Mouse (Mus musculus) heart, postnatal 0 days (tissue): ENCODE data around the gene Lcorl. TPM values are rescaled to one million over a fixed set of nuclear protein-coding genes. Genes with fewer than 3 reads are reported as not detected.

ENCODE experiments used
- ATAC-seq: fragments of 200-750 bp; cut with Nextera tagmentation; 2 replicates; pipeline ENCODE4 v1.8.0; 2017; ENCODE audit warnings: low read depth, moderate number of reproducible peaks, moderate library complexity; ENCODE audit not compliant: insufficient read depth
- DNase-seq: peaks from one replicate; pipeline ENCODE4 v3.0.0-alpha.2; 2016; ENCODE audit warnings: low spot score
- H3K27ac ChIP-seq: fragments of 300-500 bp; sonication (generic); 2 replicates; pipeline ENCODE4 v1.5.1; 2014; ENCODE audit warnings: low read depth, mild to moderate bottlenecking
- H3K27me3 ChIP-seq: fragments of 300-500 bp; sonication (generic); 2 replicates; pipeline ENCODE4 v1.6.1; 2014; ENCODE audit warnings: low read length, mixed read lengths; ENCODE audit not compliant: control insufficient read depth, insufficient read depth
- H3K36me3 ChIP-seq: fragments of 300-500 bp; sonication (generic); replicated peaks from 2 replicates; pipeline ENCODE4 v1.6.1; 2014; ENCODE audit warnings: low read length, mixed read lengths; ENCODE audit not compliant: control insufficient read depth, insufficient read depth
- H3K4me1 ChIP-seq: fragments of 300-500 bp; sonication (generic); 2 replicates; pipeline ENCODE4 v1.6.1; 2014; ENCODE audit warnings: antibody characterized with exemption; ENCODE audit not compliant: control insufficient read depth, insufficient read depth
- H3K4me2 ChIP-seq: fragments of 300-500 bp; sonication (generic); 2 replicates; pipeline ENCODE4 v1.6.1; 2014; ENCODE audit warnings: low read depth, mild to moderate bottlenecking, low read length, moderate library complexity
- H3K4me3 ChIP-seq: fragments of 300-500 bp; sonication (generic); 2 replicates; pipeline ENCODE4 v1.5.1; 2014; ENCODE audit warnings: low read depth, low read length
- H3K9ac ChIP-seq: fragments of 300-500 bp; sonication (generic); replicated peaks from 2 replicates; pipeline ENCODE4 v1.6.1; 2014; ENCODE audit warnings: low read depth, low read length, mixed read lengths
- H3K9me3 ChIP-seq: fragments of 300-500 bp; sonication (generic); replicated peaks from 2 replicates; pipeline ENCODE4 v1.6.1; 2016; ENCODE audit warnings: low read length; ENCODE audit not compliant: control insufficient read depth
- CTCF ChIP-seq: IDR thresholded peaks from 2 replicates; pipeline ENCODE4 v1.5.1; 2016; ENCODE audit warnings: antibody characterized with exemption, control low read depth, low read depth
- EP300 ChIP-seq: IDR thresholded peaks from 2 replicates; pipeline ENCODE4 v1.6.1; 2016; ENCODE audit warnings: antibody characterized with exemption, low read depth
- WGBS: fragments of 180-500 bp; shearing (Covaris S2); extraction: QIAGEN DNeasy Blood & Tissue Kit; methylation state at CpG from one replicate; pipeline ENCODE4 v1.1.7; 2014; 5-methylcytosine and 5-hydroxymethylcytosine counted together
- polyA plus RNA-seq: library from polyadenylated mRNA; unstranded; fragments of >200 nt; fragmentation: Nextera tagmentation; extraction: Ambion mirVana; gene quantifications from 2 replicates; pipeline ENCODE4 v1.2.1, GENCODE M21; 2015
- total RNA-seq: library from RNA; depleted of rRNA; stranded (reverse); fragments of >200 nt; gene quantifications from 2 replicates; pipeline ENCODE4 v1.2.3, GENCODE M21; 2014; ENCODE audit warnings: low replicate concordance

The Lcorl gene
- total and polyA plus RNA-seq, 2 experiments from 2014 or later: 11.6 to 80.3 TPM

- H3K9ac ChIP-seq: no peak overlapping the region
- no peaks in the 10 kb centered on the region for H3K27me3 ChIP-seq
- 92% methylated on average over 2 of the region's 2 CpGs for WGBS
- TF ChIP-seq EP300: no peak
- no peak for TF ChIP-seq CTCF
- H3K4me1 ChIP-seq: no peaks in the 10 kb centered on the region
- H3K4me2 ChIP-seq: no peak overlapping the region
- ATAC-seq (no peak), DNase-seq (no peak)
- H3K27ac ChIP-seq: no peak overlapping the region
- peaks cover 7% of the 10 kb centered on the region; the same call in 1 of the 2 replicates for H3K36me3 ChIP-seq
- no peaks in the 10 kb centered on the region for H3K9me3 ChIP-seq
- H3K4me3 ChIP-seq: no peak overlapping the region
Observed at GRCm38 (mm10) chr5:45706811-45707210, 150.6 kb downstream of the Lcorl start.

- Histone ChIP-seq H3K9me3 (no peaks in the 10 kb centered on the region), H3K27me3 (no peaks in the 10 kb centered on the region), H3K4me2 (no peak overlapping the region), H3K27ac (no peak overlapping the region), H3K4me3 (no peak overlapping the region), H3K9ac (no peak overlapping the region), H3K4me1 (no peaks in the 10 kb centered on the region), H3K36me3 (peaks cover 19% of the 10 kb centered on the region)
- ATAC-seq: no peak
- DNase-seq: no peak
- TF ChIP-seq EP300 (no peak), CTCF (no peak)
- WGBS: 82% methylated on average over 6 of the region's 6 CpGs
Observed at GRCm38 (mm10) chr5:45691678-45692077, 165.7 kb downstream of the Lcorl start.

- Histone ChIP-seq H3K27me3 (no peaks in the 10 kb centered on the region), H3K4me2 (no peak overlapping the region), H3K36me3 (peaks cover 15% of the 10 kb centered on the region), H3K4me1 (no peaks in the 10 kb centered on the region), H3K27ac (no peak overlapping the region), H3K9me3 (no peaks in the 10 kb centered on the region), H3K9ac (no peak overlapping the region), H3K4me3 (no peak overlapping the region)
- 77% methylated on average over 2 of the region's 2 CpGs for WGBS
- DNase-seq: no peak
- no peak for ATAC-seq
- TF ChIP-seq CTCF (no peak), EP300 (no peak)
Observed at GRCm38 (mm10) chr5:45690802-45691201, 166.6 kb downstream of the Lcorl start.

GRCm38 (mm10) chr5:45689152-45689551 lies 168.3 kb downstream of the Lcorl start:
- ATAC-seq: no peak
- Histone ChIP-seq H3K27me3 (no peaks in the 10 kb centered on the region), H3K4me1 (no peaks in the 10 kb centered on the region), H3K36me3 (peaks cover 11% of the 10 kb centered on the region), H3K4me3 (no peak overlapping the region), H3K4me2 (no peak overlapping the region), H3K27ac (no peak overlapping the region), H3K9me3 (no peaks in the 10 kb centered on the region), H3K9ac (no peak overlapping the region)
- no peak for TF ChIP-seq CTCF
- TF ChIP-seq EP300: no peak
- DNase-seq: no peak
- 88% methylated on average over 4 of the region's 4 CpGs for WGBS

GRCm38 (mm10) chr5:45686223-45686622 lies 171.2 kb downstream of the Lcorl start:
- ATAC-seq (no peak), DNase-seq (no peak)
- no peak for TF ChIP-seq CTCF
- 98% methylated on average over 3 of the region's 3 CpGs for WGBS
- H3K4me1 ChIP-seq: no peaks in the 10 kb centered on the region
- H3K4me2 ChIP-seq: no peak overlapping the region
- H3K36me3 ChIP-seq: peaks cover 8% of the 10 kb centered on the region
- H3K4me3 ChIP-seq: no peak overlapping the region
- no peaks in the 10 kb centered on the region for H3K9me3 ChIP-seq
- no peak overlapping the region for H3K27ac ChIP-seq
- no peaks in the 10 kb centered on the region for H3K27me3 ChIP-seq
- H3K9ac ChIP-seq: no peak overlapping the region

- Histone ChIP-seq H3K4me1 (no peaks in the 10 kb centered on the region), H3K9ac (no peak overlapping the region), H3K36me3 (peaks cover 14% of the 10 kb centered on the region), H3K4me3 (no peak overlapping the region), H3K9me3 (no peaks in the 10 kb centered on the region), H3K27ac (no peak overlapping the region), H3K27me3 (no peaks in the 10 kb centered on the region), H3K4me2 (no peak overlapping the region)
- no peak for ATAC-seq
- 86% methylated on average over 2 of the region's 2 CpGs for WGBS
- no peak for TF ChIP-seq CTCF
- TF ChIP-seq EP300: no peak
- DNase-seq: no peak
Observed at GRCm38 (mm10) chr5:45685243-45685642, 172.2 kb downstream of the Lcorl start.
